Mouse (Mus musculus) MEL (cell line): ENCODE data around the gene Olfr1044. TPM values are rescaled to one million over a fixed set of nuclear protein-coding genes. Genes with fewer than 3 reads are reported as not detected.

Experiments used
- DNase-seq: peaks from one replicate; pipeline ENCODE4 v3.0.0; 2011; ENCODE audit warnings: low read depth, low spot score
- H3K27ac ChIP-seq: 2 replicates; pipeline ENCODE4 v1.5.1; 2012; ENCODE audit warnings: low read depth, mild to moderate bottlenecking, control low read depth, low read length, moderate library complexity; ENCODE audit not compliant: control insufficient read depth
- H3K27me3 ChIP-seq, 2 experiments: fragments of 150-350 bp in 1 of 2; sonication (generic) in 1 of 2; 2 replicates each; pipeline ENCODE4 v1.6.1; 2012; ENCODE audit warnings: low read length in 2 of 2, mild to moderate bottlenecking in 2 of 2, improper control_type of control experiment in 1 of 2, moderate library complexity in 1 of 2; ENCODE audit not compliant: insufficient read depth in 2 of 2, control insufficient read depth in 1 of 2
- H3K36me3 ChIP-seq, 2 experiments: 2 replicates each; pipeline ENCODE4 v1.6.1; 2012 to 2014; ENCODE audit warnings: low read length in 2 of 2, improper control_type of control experiment in 1 of 2, inconsistent platforms in 1 of 2, mild to moderate bottlenecking in 1 of 2; ENCODE audit not compliant: insufficient read depth in 2 of 2, control insufficient read depth in 1 of 2
- H3K4me1 ChIP-seq, 2 experiments: fragments of 150-350 bp in 1 of 2; sonication (generic) in 1 of 2; 2 replicates each; pipeline ENCODE4 v1.6.1; 2012; ENCODE audit warnings: low read length in 2 of 2, improper control_type of control experiment in 1 of 2, mild to moderate bottlenecking in 1 of 2; ENCODE audit not compliant: insufficient read depth in 2 of 2, control insufficient read depth in 1 of 2
- H3K4me3 ChIP-seq, 2 experiments: fragments of 150-350 bp in 1 of 2; sonication (generic) in 1 of 2; 2 replicates each; pipeline ENCODE4 v1.5.1; 2012; ENCODE audit warnings: low read depth in 2 of 2, low read length in 2 of 2, mild to moderate bottlenecking in 2 of 2, moderate library complexity in 2 of 2, control low read depth in 1 of 2, improper control_type of control experiment in 1 of 2; ENCODE audit not compliant: control insufficient read depth in 1 of 2, insufficient read depth in 1 of 2
- H3K79me2 ChIP-seq: 2 replicates; pipeline ENCODE4 v1.6.1; 2012; ENCODE audit warnings: mild to moderate bottlenecking, low read length, moderate library complexity; ENCODE audit not compliant: control insufficient read depth, poor library complexity, insufficient read depth
- H3K9ac ChIP-seq: 2 replicates; pipeline ENCODE4 v1.6.1; 2012; ENCODE audit warnings: low read depth, mild to moderate bottlenecking, control low read depth, low read length, moderate library complexity; ENCODE audit not compliant: control insufficient read depth, poor library complexity, severe bottlenecking
- H3K9me3 ChIP-seq: fragments of 150-350 bp; sonication (generic); replicated peaks from 2 replicates; pipeline ENCODE4 v1.6.1; 2012; ENCODE audit warnings: mild to moderate bottlenecking, low read length, improper control_type of control experiment, moderate library complexity; ENCODE audit not compliant: insufficient read depth
- CHD2 ChIP-seq: IDR thresholded peaks from 2 replicates; pipeline ENCODE4 v1.6.1; 2011; ENCODE audit warnings: low read length, improper control_type of control experiment
- CTCF ChIP-seq, 3 experiments: IDR thresholded peaks in 2 of 3; conservative IDR thresholded peaks in 1 of 3; 2 replicates each; pipeline ENCODE4 v1.5.1; 2011 to 2012; ENCODE audit warnings: low read length in 3 of 3, low read depth in 2 of 3, mild to moderate bottlenecking in 2 of 3, improper control_type of control experiment in 1 of 3, inconsistent platforms in 1 of 3, mixed read lengths in 1 of 3, moderate library complexity in 1 of 3; ENCODE audit not compliant: control insufficient read depth in 1 of 3, insufficient read depth in 1 of 3, poor library complexity in 1 of 3, severe bottlenecking in 1 of 3
- E2F4 ChIP-seq: IDR thresholded peaks from 2 replicates; pipeline ENCODE4 v1.6.1; 2011; ENCODE audit warnings: low read depth, low read length, improper control_type of control experiment, borderline replicate concordance
- EP300 ChIP-seq, 2 experiments: IDR thresholded peaks; 2 replicates each; pipeline ENCODE4 v1.6.1; 2011; ENCODE audit warnings: improper control_type of control experiment in 2 of 2, low read length in 2 of 2, low read depth in 1 of 2, mild to moderate bottlenecking in 1 of 2
- GABPA ChIP-seq: IDR thresholded peaks from 2 replicates; pipeline ENCODE4 v1.6.1; 2012; ENCODE audit warnings: low read depth, mild to moderate bottlenecking, inconsistent platforms, low read length, improper control_type of control experiment, moderate library complexity
- HCFC1 ChIP-seq: IDR thresholded peaks from 2 replicates; pipeline ENCODE4 v1.6.1; 2012; ENCODE audit warnings: low read depth, mild to moderate bottlenecking, inconsistent platforms, low read length, improper control_type of control experiment, moderate library complexity
- MAX ChIP-seq: IDR thresholded peaks from 2 replicates; pipeline ENCODE4 v1.6.1; 2011; ENCODE audit warnings: low read length, improper control_type of control experiment
- MAZ ChIP-seq: IDR thresholded peaks from 2 replicates; pipeline ENCODE4 v1.6.1; 2012; ENCODE audit warnings: low read depth, mild to moderate bottlenecking, inconsistent platforms, low read length, improper control_type of control experiment
- MXI1 ChIP-seq: IDR thresholded peaks from 2 replicates; pipeline ENCODE4 v1.6.1; 2011; ENCODE audit warnings: mild to moderate bottlenecking, low read depth, low read length, improper control_type of control experiment
- MYB ChIP-seq: IDR thresholded peaks from 2 replicates; pipeline ENCODE4 v1.6.1; 2011; ENCODE audit warnings: mild to moderate bottlenecking, low read depth, low read length, improper control_type of control experiment
- MYC ChIP-seq: IDR thresholded peaks from 2 replicates; pipeline ENCODE4 v1.6.1; 2011; ENCODE audit warnings: low read depth, mild to moderate bottlenecking, low read length, improper control_type of control experiment, moderate library complexity
- POLR2A ChIP-seq, 2 experiments: IDR thresholded peaks; 2 replicates each; pipeline ENCODE4 v1.6.1; 2011 to 2012; ENCODE audit warnings: low read length in 2 of 2, mild to moderate bottlenecking in 2 of 2, control low read depth in 1 of 2, improper control_type of control experiment in 1 of 2, low read depth in 1 of 2, moderate library complexity in 1 of 2; ENCODE audit not compliant: control insufficient read depth in 1 of 2, insufficient read depth in 1 of 2, poor library complexity in 1 of 2
- POLR2AphosphoS2 ChIP-seq: IDR thresholded peaks from 2 replicates; pipeline ENCODE4 v1.6.1; 2011; ENCODE audit warnings: low read length, improper control_type of control experiment
- POLR2AphosphoS5 ChIP-seq: IDR thresholded peaks from 2 replicates; pipeline ENCODE4 v1.6.1; 2012; ENCODE audit warnings: low read depth, borderline replicate concordance, mild to moderate bottlenecking, inconsistent platforms, low read length, moderate library complexity, mixed read lengths
- RAD21 ChIP-seq: IDR thresholded peaks from 2 replicates; pipeline ENCODE4 v1.6.1; 2011; ENCODE audit warnings: mild to moderate bottlenecking, low read depth, low read length, improper control_type of control experiment
- RCOR1 ChIP-seq: IDR thresholded peaks from 2 replicates; pipeline ENCODE4 v1.6.1; 2012; ENCODE audit warnings: low read depth, mild to moderate bottlenecking, inconsistent platforms, low read length, improper control_type of control experiment
- TCF12 ChIP-seq: IDR thresholded peaks from 2 replicates; pipeline ENCODE4 v1.6.1; 2014; ENCODE audit warnings: low read depth, mild to moderate bottlenecking, inconsistent platforms, low read length, improper control_type of control experiment, moderate library complexity
- UBTF ChIP-seq: IDR thresholded peaks from 2 replicates; pipeline ENCODE4 v1.6.1; 2012; ENCODE audit warnings: low read depth, mild to moderate bottlenecking, inconsistent platforms, low read length, improper control_type of control experiment, moderate library complexity, borderline replicate concordance; ENCODE audit not compliant: insufficient read depth
- USF2 ChIP-seq, 2 experiments: IDR thresholded peaks; 2 replicates each; pipeline ENCODE4 v1.6.1; 2011 to 2012; ENCODE audit warnings: improper control_type of control experiment in 2 of 2, low read length in 2 of 2, borderline replicate concordance in 1 of 2, inconsistent platforms in 1 of 2, low read depth in 1 of 2, mild to moderate bottlenecking in 1 of 2; ENCODE audit not compliant: insufficient read depth in 1 of 2
- ZKSCAN1 ChIP-seq: IDR thresholded peaks from 2 replicates; pipeline ENCODE4 v1.6.1; 2012; ENCODE audit warnings: low read depth, mild to moderate bottlenecking, inconsistent platforms, low read length, improper control_type of control experiment, moderate library complexity
- ZNF384 ChIP-seq: IDR thresholded peaks from 2 replicates; pipeline ENCODE4 v1.6.1; 2012; ENCODE audit warnings: low read depth, mild to moderate bottlenecking, inconsistent platforms, low read length, improper control_type of control experiment
- polyA plus RNA-seq, 2 experiments: library from polyadenylated mRNA; stranded (reverse) in 1 of 2; unstranded in 1 of 2; fragments of >175 nt in 1 of 2; fragments of >200 nt in 1 of 2; gene quantifications; 2 replicates each; pipeline versions ENCODE4 v1.2.1 to v1.2.4; 2012; ENCODE audit warnings: low replicate concordance in 2 of 2, low read depth in 1 of 2; ENCODE audit not compliant: insufficient read length in 2 of 2, insufficient read depth in 1 of 2, missing spikeins in 1 of 2
- total RNA-seq: library from RNA; depleted of rRNA; stranded (reverse); fragments of 300-350 nt; gene quantifications from 2 replicates; pipeline ENCODE4 v1.2.3, GENCODE M21; 2012; rRNA removed

Gene Olfr1044
- total RNA-seq (not detected in 2 replicates), polyA plus RNA-seq (not detected)

GRCm38 (mm10) chr2:86177720-86178119 lies at the start of gene Olfr1044:
Gene Olfr1044, minus strand, starts transcription at chr2:86177820.
- no peaks in the 10 kb centered on the region for H3K36me3 ChIP-seq
- TF ChIP-seq CTCF (IDR thresholded peaks at IDR 0.05 in 2 of 3, conservative IDR thresholded peaks at IDR 0.05 in 1 of 3; ENCODE audit: control insufficient read depth in 1 of 3, insufficient read depth in 1 of 3, low read depth in 2 of 3, low read length in 3 of 3, poor library complexity in 1 of 3, severe bottlenecking in 1 of 3) (no peak), CHD2 (no peak)
- TF ChIP-seq, all 39 proteins: peak for 0
- Histone ChIP-seq H3K4me1 (no peaks in the 10 kb centered on the region), H3K4me3 (no peak within 1 kb of the TSS), H3K9me3 (no peaks in the 10 kb centered on the region), H3K27ac (no peak within 1 kb of the TSS), H3K79me2 (no peaks in the 10 kb centered on the region), H3K9ac (no peak within 1 kb of the TSS), H3K27me3 (no peaks in the 10 kb centered on the region)
- DNase-seq: no peak

GRCm38 (mm10) chr2:86219214-86219613 lies 41.6 kb upstream of the Olfr1044 start, which contains the start of gene Olfr1046:
Gene Olfr1046, minus strand, starts transcription at chr2:86219314.
- H3K27me3 ChIP-seq: no peaks in the 10 kb centered on the region
- H3K9ac ChIP-seq: no peak within 1 kb of the TSS
- no peaks in the 10 kb centered on the region for H3K79me2 ChIP-seq
- H3K9me3 ChIP-seq: no peaks in the 10 kb centered on the region
- no peak within 1 kb of the TSS for H3K27ac ChIP-seq
- H3K36me3 ChIP-seq: no peaks in the 10 kb centered on the region
- no peaks in the 10 kb centered on the region for H3K4me1 ChIP-seq
- H3K4me3 ChIP-seq: no peak within 1 kb of the TSS
- no peak for TF ChIP-seq POLR2A (IDR thresholded peaks at IDR 0.05; ENCODE audit: control insufficient read depth in 1 of 2, insufficient read depth in 1 of 2, low read depth in 1 of 2, low read length in 2 of 2, poor library complexity in 1 of 2)
- TF ChIP-seq TCF12: no peak
- TF ChIP-seq RAD21: no peak
- TF ChIP-seq POLR2AphosphoS2: no peak
- no peak for TF ChIP-seq UBTF
- no peak for TF ChIP-seq USF2 (IDR thresholded peaks at IDR 0.05; ENCODE audit: borderline replicate concordance in 1 of 2, insufficient read depth in 1 of 2, low read depth in 1 of 2, low read length in 2 of 2)
- no peak for TF ChIP-seq MAZ
- no peak for TF ChIP-seq ZNF384
- TF ChIP-seq CTCF (IDR thresholded peaks at IDR 0.05 in 2 of 3, conservative IDR thresholded peaks at IDR 0.05 in 1 of 3; ENCODE audit: control insufficient read depth in 1 of 3, insufficient read depth in 1 of 3, low read depth in 2 of 3, low read length in 3 of 3, poor library complexity in 1 of 3, severe bottlenecking in 1 of 3): no peak
- no peak for TF ChIP-seq MYC
- no peak for TF ChIP-seq POLR2AphosphoS5
- no peak for DNase-seq

- TF ChIP-seq GABPA (no peak), ZKSCAN1 (no peak), POLR2A (IDR thresholded peaks at IDR 0.05; ENCODE audit: control insufficient read depth in 1 of 2, insufficient read depth in 1 of 2, low read depth in 1 of 2, low read length in 2 of 2, poor library complexity in 1 of 2) (no peak), EP300 (IDR thresholded peaks at IDR 0.05; ENCODE audit: low read depth in 1 of 2, low read length in 2 of 2) (no peak), MXI1 (no peak), RCOR1 (no peak), E2F4 (no peak), MYB (no peak), MAX (no peak), HCFC1 (no peak)
- Histone ChIP-seq H3K4me3 (no peak within 1 kb of the TSS), H3K9ac (no peak within 1 kb of the TSS), H3K27me3 (no peaks in the 10 kb centered on the region), H3K9me3 (no peaks in the 10 kb centered on the region), H3K36me3 (no peaks in the 10 kb centered on the region), H3K27ac (no peak within 1 kb of the TSS), H3K79me2 (no peaks in the 10 kb centered on the region), H3K4me1 (no peaks in the 10 kb centered on the region)
- DNase-seq: no peak
Observed at GRCm38 (mm10) chr2:86202909-86203308, 25.3 kb upstream of the Olfr1044 start, which contains the start of gene Olfr1045. Gene Olfr1045, minus strand, starts transcription at chr2:86203009.
